Mouse (Mus musculus) left cerebral cortex, postnatal 36 days (tissue): ENCODE measurements around the gene Snx21. TPM values are rescaled to one million over a fixed set of nuclear protein-coding genes. Genes with fewer than 3 reads are reported as not detected.

Experiments
- DNase-seq, 2 experiments: peaks; one replicate each; pipeline ENCODE4 v3.0.0; 2021 to 2022; ENCODE audit warnings: low spot score in 2 of 2, mixed read lengths in 1 of 2
- intact Hi-C: fragments of 180-260 bp; cut with DNase I; formaldehyde crosslinking; loops from one replicate; pipeline ENCODE4 v1.15.1; 2025
- total RNA-seq, 2 experiments: library from RNA; stranded (reverse); gene quantifications; 2 replicates each; pipeline ENCODE4 v1.2.3; 2021

Gene Snx21
- total RNA-seq, 2 experiments from 2014 or later: 54.9 to 59.5 TPM

- intact Hi-C loops: no loop called here
- peak; percentile 97 to 99 for DNase-seq
Measured at GRCm38 (mm10) chr2:164769258-164770037, 16.2 kb upstream of the Snx21 start, which contains the start of gene Ube2c. Ube2c (plus strand) TSS chr2:164769898.

DNA sequence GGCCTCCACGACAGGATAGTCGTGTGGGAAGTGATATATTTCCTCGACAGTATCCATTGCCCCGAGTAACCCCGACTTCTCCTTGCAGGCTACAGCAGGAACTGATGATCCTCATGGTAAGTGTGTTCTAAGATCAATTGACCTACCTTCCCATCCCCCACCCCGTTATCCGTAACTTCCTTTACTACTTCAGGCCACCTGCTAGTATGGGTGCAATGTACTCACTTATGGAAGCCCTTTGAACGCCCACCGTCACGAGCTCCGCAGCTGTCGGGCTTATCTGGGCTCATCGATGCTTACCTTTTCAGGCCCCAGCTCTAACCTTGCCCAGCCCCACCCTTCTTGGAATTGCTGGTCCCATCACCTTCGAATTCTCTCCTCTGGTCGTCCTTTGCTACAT, 15.3 kb upstream of the Snx21 start:
- DNase-seq: no peak
- intact Hi-C loops: no loop called here

DNA sequence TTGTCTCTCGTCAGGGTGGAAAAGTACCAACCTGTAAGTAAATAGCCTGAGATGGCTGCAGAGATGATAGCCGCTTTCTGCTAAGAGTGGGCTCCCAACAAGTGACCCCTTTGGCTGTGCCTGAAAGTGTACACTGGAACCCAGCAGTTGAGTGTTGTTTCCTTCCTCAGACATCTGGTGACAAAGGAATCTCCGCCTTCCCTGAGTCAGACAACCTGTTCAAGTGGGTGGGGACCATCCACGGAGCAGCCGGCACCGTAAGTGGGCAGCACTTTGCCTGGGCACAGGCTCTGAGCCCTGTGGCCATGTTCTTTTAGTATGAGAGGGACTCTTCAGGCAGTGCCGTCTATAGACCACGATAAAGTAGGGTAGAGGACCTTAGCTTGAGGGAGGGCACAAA, 14.5 kb upstream of the Snx21 start:
- no peak for DNase-seq
- intact Hi-C loops: no loop called here

- intact Hi-C loops: no loop called here
- no peak for DNase-seq
Measured at GRCm38 (mm10) chr2:164773229-164773988, 12.2 kb upstream of the Snx21 start.

DNA sequence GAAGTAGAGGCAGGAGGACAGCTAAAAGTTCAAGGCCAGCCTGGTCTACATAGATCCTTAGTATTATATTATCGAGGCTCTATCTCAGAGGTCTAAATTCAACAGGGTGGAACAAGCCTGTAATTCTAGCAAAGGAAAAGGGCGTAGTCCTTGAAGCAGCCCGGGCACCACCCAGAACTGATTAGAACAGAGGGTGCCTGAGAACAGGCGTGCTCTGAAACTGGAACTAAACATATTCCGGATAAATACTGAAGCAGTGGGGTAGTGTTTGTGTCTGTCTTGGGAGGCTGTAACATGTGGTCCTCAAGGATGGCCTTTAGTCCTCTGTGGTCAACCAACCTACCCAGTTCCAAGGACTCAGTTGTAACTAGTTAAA, 11.6 kb upstream of the Snx21 start:
- no peak for DNase-seq
- intact Hi-C loops: no loop called here

DNA sequence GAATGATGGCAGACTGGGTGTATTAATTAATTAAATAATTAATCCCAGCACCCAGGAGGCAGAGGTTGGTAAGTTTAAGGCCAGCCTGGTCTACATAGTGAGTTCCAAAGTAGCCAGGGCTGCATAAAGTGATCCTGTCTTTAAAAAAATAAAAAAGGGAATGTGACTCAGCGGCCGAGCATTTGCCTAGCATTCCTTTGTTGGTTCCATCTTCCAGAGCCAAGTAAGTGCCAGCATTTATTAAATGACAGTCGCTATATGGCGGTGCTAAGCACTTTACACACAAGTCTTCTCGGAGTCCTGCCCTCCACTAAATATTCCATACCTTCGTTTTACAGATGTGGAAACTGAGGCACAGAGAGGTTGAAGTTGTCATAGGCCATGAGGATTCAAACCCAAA, 9.5 kb upstream of the Snx21 start:
- intact Hi-C loops: no loop called here
- DNase-seq: no peak

- no peak for DNase-seq
- intact Hi-C loops: no loop called here
Measured at GRCm38 (mm10) chr2:164776801-164777200, 8.8 kb upstream of the Snx21 start.

- intact Hi-C loops: no loop called here
- no peak for DNase-seq
Measured at GRCm38 (mm10) chr2:164777246-164778014, 8.2 kb upstream of the Snx21 start.

GRCm38 (mm10) chr2:164778015-164778287, 7.7 kb upstream of the Snx21 start:
- intact Hi-C loops: no loop called here
- no peak for DNase-seq

DNA sequence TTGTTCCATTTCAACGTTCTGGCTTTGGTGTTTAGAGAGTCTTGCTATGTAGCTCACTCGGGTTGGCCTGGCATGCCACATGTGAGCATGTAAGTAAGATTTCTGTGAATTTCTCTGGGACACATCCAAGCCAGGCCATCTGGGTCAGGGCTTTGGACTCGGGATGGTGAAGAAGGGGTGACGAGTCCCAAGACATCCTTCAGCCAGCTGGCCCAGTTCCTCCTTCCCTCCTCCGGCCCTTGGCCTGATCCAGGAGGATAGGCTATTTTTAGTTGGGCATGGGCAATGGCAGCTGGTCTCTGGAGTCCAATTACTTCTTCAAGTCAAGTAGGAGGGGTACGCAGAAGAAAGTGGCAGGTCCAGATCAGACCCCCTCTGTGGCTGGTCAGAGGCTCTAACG, 6.8 kb upstream of the Snx21 start:
- no peak for DNase-seq
- intact Hi-C loops: no loop called here

GRCm38 (mm10) chr2:164779481-164780086, 6.0 kb upstream of the Snx21 start, which contains the start of gene Tnnc2:
Tnnc2 (minus strand) TSS chr2:164779967.
- DNase-seq: no peak
- intact Hi-C loops: no loop called here

- intact Hi-C loops: no loop called here
- DNase-seq: no peak
Measured at GRCm38 (mm10) chr2:164781876-164782275, 3.7 kb upstream of the Snx21 start.

- intact Hi-C loops: no loop called here
- no peak for DNase-seq
Measured at GRCm38 (mm10) chr2:164783926-164784581, 1.6 kb upstream of the Snx21 start.

DNA sequence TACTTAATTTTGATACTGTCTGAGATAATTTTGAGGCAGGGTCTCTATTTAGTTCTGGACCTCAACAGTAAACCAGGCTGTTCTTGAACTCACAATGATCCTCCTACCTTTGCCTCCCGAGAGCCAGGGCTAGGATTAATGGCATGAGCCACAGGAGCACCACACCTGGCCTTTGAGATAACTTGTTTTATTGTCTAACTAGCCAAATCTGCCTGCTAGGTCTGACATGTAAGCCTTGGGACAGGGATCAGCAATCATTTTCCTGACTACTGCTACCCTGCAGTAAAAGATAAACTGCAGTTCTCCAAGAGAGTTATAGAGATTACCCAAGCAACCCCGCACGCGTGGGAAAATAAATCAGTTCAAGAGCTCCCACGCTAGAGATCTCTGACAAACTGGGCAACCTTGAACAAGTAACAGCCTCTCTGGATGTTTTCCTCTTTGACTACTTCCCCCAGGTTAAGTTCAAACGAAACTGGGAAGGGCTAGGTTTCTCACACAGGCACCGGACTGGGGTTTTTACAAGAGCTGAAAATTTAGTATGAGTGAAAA, 678 bp upstream of the Snx21 start:
- DNase-seq: no peak
- intact Hi-C loops: no loop called here

GRCm38 (mm10) chr2:164786388-164786885, 814 bp downstream of the Snx21 start:
- intact Hi-C loops: no loop called here
- peak in 1 of 2 experiments; percentile 21 for DNase-seq

DNA sequence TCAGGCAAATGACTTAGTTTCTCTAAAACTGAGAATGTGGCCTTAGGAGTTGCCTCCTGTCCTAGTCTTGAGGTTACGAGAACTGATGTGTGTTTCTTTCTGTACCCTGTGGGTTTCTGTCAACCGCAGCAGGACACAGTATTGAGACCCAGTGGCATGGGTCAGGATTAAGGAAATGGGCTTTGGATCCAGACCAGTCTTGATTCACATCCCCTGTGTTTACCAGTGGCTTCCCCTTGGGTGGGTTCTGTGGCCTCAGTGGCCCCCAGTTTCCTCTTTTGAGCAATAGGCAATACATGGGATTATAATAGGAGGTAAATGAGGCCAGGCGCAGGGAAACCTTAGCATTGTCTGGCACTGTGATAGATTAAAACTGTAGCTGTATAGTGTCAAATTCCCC, 1.4 kb downstream of the Snx21 start:
- DNase-seq: no peak
- intact Hi-C loops: no loop called here

DNA sequence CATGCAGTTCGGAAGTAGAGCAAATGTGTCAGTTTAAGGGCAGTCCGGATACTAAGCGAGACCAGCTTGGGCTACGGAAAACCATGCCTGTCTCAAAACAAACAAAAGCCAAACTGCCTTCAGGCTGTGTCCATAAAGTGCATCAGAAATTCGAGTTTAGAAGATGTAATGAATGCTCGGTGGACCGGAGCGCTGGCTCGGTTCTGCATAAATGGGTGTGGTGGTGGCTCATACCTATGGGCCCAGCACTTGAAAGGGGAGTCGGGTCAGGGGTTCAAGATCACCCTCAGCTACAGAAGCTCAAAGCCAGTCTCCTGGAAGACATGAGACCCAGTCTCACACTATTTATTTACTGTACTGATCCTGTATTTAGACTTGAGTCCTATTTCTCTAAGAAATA, 2.2 kb downstream of the Snx21 start:
- intact Hi-C loops: no loop called here
- no peak for DNase-seq

DNA sequence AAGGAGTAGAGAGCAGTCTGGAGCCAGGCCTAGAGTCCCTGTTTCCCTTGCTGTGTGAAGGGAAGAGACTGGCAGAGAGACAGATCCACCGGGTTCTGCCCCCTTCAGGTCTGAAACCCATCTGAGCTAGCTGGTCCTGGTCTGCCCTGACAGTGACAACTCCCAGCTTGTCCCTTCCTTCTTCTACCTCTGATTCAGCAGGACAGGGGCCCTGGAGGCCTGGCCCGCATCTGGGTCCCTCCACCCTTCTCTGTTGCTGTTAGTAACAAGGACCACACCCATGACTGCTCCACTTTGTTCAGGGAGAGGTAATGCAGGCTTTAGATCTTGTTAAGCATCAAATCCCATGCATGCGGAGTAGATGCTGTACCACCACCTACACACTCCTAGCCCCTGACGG, 2.8 kb downstream of the Snx21 start:
- DNase-seq: no peak
- intact Hi-C loops: no loop called here

DNA sequence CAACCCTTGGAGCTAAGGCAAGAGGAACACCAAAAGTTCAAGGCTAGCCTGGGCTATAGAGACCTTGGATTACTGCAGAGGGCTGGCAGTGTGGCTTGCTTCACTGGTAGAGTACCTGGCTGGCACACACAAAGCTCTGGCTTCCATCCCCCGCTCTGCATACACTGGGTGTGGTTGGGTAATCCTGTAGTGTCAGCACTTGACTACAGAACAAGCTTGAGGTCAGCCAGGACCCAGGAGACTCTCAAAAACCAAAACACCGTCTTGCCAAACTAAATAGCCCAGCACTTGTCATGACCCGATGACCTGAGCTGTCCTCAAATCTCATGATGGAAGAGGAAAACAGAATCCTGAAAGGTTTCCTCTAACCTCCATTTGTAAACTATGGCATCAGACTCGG, 4.8 kb downstream of the Snx21 start:
- DNase-seq: no peak
- intact Hi-C loops: no loop called here
